Mouse (Mus musculus): Measurements from ENCODE around the gene Il27.
A peak's percentile ranks its signal among the peaks of the same experiment; 100 is the strongest.

The Il27 gene

DNA sequence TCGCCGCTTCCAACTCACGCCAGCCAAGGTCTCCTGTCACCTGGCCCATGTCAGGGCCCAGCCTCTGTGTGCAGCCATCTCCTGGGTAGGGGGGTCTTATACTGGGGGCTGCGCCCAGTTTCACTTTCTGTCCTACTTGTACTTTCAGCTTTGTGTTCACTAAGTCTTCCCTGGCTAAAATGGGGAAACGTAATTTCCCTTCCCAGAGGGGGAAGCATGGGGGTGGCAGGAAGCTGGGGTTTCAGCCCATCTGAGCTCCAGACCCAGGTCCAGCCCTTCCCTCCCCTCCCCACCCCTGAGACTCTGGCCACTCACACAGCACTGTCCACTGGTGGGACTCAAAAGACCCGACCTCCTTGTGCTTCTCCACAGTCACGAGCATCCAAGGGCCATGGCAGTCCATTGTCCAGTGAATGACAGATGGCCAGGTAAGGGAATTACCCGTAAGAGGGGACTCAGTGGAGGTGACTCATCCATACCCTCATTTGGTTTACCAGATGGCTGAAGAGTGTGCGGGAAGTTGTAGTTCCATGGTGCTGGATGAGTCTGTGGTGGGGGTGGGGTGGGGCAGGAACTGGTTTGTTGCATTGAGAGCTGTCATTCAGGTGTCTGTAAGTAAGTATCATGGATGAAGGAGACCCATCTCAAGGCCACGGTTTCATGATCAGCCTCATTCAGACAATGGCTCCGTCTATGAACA lies at the start of gene Il27:
Gene Il27, minus strand, starts transcription at position 80 of the 700 bp plus-strand sequence.
- DNase-seq (ENCODE audit: low spot score): no peak

DNA sequence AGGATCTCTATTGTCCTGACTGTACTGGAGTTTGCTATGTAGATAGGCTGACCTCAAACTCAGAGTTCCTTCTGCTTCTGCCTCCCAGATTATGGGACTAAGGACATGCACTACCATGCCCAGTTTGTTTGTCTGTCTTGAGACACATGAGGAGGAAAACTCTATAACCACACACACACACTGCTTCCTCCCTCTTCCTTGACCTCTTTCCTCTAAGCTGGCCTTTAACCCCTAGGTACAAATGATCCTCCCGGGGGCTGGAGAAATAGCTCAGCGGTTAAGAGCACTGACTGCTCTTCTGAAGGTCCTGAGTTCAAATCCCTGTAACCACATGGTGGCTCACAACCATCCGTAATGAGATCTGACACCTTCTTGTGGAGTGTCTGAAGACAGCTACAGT lies 49.6 kb upstream of the Il27 start:
- DNase-seq (ENCODE audit: low spot score): no peak

DNA sequence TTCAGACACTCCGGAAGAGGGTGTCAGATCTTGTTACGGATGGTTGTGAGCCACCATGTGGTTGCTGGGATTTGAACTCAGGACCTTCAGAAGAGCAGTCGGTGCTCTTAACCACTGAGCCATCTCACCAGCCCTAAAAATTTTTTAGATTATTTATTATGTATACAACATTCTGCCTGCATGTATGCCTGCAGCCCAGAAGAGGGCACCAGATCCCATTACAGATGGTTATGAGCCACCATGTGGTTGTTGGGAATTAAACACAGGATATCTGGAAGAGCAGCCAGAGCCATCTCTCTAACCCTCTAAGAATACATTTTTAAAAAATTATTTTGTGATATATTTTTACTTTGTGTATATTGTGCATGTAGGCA lies 48.5 kb upstream of the Il27 start:
- DNase-seq (ENCODE audit: low spot score): peak; percentile 54

DNA sequence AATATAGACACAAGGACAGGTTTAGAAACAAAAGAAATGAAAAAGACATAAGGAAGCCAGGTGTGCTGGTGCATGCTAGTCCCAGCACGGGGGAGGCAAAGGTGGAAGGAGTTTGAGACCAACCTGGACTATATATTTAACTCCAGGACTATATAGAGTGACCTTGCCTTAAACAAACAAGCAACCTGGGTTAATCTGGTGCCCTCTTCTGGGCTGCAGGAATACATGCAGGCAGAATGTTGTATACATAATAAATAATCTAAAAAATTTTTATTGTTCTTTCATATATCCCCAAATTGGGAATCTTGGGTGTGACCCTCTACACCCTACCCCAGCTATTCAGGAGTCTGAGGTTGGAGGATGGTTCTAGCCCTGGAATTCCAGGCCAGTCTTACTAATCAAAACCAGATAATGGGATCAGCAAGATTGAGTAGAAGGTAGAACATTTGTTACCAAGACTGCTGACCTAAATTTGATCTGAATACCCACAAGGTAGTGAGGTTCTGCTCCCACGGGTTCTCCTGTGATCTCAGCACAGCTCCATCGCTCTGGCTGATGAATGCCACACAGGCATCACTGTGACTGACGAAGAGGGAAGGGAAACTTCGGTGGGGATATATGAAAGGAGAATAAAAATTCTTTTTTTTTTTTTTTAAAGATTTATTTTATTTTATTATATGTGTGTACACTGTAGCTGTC lies 48.0 kb upstream of the Il27 start:
- no peak for DNase-seq (ENCODE audit: low spot score)

DNA sequence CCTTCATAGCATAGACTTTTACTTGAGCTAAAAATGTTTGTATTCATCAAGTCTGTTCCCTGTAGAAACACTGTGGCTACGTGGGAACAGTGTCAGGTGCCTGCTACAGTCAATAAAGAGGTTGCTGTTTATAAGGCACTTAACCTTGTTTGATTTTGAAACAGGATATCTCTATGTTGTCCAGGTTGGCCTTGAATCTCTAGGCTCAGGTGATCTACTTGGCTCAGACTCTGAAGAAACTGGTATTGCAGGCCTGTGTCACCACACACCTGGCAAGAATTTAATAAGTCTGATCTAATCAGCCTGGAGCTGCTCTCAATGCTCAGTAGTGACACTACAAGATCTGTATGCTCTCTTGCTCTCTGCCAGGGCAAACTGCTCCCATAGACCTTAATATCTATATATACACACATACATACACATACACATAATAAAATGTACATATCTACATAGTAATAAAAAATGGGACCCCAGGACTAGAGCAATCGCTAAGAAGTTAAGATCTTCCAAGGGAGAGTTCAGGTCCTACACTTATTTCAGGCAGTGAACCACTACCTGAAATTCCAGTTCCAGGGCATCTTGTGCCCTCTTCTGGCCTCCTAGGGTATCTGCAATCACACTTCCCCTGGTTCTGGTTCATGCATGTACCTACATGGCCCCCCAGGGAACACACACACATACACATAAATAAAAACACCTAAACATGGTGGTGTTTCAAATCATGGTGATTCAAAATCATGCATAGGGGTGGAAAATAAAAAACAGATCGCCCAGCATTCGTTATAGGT lies 42.2 kb upstream of the Il27 start:
- peak; percentile 55 for DNase-seq (ENCODE audit: low spot score)

DNA sequence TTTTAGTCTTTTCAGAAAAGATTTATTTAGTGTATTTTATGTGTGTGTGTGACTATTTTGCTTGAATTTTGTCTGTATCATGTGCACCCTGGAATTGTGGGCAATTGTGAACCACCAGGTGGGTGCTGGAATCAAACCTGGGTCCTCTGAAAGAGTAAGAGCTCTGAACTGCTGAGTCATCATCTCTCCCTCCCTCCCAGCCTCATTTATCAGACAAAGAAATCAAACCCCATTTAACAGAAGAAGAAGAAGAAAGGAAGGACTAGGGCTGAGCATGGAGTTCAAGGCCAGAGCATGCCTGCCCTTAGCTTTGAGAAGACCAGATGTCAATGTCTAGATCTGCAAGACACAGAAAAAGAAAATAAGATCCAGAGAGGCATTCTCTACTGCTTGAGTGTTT lies 40.6 kb upstream of the Il27 start:
- DNase-seq (ENCODE audit: low spot score): no peak

DNA sequence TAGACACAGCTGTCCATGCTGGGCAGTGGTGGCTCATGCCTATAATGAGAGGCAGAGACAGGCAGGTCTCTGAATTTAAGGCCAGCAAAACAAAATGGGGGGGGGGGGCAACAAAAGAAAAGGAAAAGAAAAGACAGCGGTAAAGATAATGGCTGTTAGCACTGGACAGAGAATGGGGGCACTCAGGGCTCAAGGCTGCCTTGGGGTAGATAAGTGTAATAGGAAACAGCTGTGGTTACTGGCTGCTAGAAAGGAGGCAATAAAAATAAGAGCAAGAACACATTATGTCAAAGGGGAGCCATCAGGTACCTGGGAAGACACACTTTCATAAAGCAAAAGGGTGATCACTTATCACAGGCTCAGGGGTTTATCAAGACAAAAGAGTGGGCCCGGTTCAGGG lies 37.7 kb upstream of the Il27 start:
- DNase-seq (ENCODE audit: low spot score): no peak

DNA sequence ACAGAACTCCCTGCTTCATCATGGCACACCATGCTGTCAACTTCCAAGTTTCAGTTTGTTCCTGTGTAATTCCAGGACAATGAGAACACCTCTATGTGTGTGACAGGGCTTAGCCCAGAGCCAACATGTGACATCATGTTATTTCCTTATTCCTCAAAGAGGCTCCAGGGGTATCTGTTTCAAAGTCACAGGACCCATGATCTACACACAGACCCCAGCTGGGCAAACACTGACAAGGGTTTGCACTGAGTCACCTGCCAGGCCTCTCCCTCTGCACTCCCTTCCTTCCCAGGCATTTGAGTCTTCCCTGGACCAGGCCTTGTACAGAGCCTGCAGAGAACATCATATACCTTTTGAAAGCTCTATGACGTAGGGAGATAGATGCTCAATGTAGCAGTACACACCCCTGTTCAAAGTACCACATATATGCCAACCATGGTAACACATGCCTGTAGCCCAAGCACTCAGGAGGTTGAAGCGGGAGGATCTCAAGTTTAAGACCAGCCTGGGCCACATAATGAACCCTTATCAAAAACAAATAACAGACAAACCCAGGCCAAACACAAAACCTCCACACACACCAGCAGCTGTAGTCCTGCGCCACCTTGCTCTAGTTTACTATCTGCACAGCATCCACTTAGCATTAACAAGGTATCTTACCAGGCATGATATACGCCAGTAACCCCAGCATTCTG lies 36.2 kb upstream of the Il27 start, which contains the start of gene Nupr1:
Gene Nupr1, minus strand, starts transcription at position 38 of the 695 bp plus-strand sequence.
- DNase-seq (ENCODE audit: low spot score): peak; percentile 21

DNA sequence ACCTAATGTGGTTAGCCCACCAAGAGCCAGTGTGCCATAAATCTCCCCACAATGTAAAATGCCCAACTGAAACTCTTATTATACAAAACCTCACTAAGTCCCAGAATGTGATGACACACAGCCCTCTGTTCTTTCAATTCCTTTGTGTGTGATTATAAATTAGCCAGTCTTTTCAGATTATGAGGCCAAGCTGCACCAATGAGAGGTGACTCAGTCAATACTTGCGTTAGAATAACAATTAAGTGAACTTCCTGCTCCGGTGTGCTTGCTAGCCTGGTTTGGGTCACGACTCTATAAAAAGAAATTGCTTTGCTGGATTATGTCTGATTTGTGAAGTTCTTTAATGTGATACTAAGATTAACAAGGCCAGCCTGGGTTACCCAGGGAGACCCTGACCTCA lies 35.2 kb upstream of the Il27 start:
- no peak for DNase-seq (ENCODE audit: low spot score)

DNA sequence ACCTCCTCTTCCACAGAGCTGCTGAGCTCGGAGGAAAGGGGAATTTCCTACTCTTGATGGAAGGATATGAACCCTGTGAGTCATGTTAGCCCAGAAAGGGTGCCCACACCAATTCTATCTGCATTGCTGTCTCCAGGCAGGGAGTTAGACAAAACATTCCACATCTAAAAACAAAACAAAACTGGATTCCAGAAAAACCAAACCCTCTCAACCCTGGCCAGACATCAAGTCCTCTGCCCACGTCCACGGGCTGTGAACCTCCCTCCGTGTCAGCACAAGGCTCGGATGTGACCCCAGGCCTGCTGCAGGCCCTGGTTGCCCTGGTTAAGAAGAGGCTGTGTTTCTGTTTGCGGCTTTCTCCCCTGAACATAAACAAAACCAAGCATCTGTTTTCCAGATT lies 33.4 kb upstream of the Il27 start:
- peak; percentile 23 for DNase-seq (ENCODE audit: low spot score)

DNA sequence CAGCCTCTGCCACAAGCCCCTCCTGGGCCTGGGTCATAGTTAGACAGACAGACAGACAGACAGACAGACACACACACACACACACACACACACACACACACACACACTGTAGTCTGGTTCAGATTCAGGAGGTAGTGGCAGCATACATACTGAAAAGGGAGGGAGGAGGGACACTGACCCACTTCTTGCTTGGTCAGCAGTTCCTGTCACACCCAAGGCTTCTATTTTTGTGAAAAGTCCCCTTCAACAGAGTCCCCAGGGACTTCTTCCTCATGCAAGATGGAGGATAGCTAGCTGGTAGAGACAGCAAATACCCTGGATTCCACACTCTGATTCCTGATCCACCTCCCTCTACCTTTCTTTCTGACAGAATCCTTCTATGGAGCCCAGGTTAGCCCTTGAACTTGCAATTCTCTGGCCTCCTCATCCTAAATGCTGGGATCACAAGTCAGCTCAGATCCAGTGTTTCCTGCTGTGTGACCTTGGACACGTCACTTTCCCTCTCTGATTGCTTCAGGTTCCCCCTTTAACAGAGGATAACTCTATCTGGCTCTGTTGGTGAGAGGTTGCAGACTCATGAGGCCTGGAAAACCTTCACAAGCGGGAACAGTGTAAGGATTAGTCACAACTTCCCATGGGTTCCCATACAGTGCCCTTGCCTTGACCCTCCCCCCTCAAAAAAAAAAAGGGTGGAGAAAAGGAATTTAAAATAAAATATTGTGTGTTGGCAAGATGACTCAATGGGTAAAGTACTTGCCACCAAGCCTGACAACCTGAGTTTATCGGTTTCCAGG lies 31.3 kb upstream of the Il27 start:
- peak; percentile 41 for DNase-seq (ENCODE audit: low spot score)

DNA sequence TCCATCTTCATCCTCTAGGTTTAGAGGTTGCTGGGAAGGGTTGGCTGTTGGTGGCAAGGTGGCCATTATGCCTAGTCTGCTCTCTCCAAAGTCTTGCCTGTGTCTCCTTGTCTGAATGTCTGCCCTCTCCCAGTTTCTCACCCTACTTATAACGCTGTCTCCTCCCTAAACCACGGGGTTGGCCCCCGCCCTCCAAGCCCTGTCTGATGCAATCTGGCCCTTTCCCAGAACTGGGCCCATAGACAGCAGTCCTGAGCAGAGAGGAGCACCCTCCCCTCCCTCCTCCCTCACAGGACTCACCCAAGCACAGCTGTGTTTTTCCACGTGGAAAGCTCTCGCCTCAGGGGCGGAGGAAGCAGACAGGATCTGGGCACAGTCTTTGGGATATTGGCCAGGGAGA lies 30.6 kb upstream of the Il27 start:
- DNase-seq (ENCODE audit: low spot score): peak; percentile 93

DNA sequence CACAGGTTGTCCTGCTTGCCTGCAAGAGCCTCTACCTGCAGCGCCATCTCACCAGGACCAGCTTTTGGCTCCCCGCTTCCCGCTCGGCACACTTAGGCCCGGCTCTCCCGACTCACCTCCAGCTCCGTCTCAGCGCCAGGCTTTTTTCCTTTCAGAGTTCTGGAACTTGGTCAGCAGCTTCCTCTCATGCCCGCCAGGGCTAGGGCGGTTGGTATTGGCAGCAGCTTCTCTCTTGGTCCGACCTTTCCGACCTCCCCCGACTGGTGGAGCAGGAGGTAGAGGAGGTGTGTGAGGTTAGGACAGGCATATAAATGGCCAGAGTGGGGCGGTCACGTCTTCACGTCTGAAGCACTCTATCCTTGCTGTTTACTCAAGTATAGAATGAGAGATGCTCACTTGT lies 30.0 kb upstream of the Il27 start:
- DNase-seq (ENCODE audit: low spot score): peak; percentile 74

DNA sequence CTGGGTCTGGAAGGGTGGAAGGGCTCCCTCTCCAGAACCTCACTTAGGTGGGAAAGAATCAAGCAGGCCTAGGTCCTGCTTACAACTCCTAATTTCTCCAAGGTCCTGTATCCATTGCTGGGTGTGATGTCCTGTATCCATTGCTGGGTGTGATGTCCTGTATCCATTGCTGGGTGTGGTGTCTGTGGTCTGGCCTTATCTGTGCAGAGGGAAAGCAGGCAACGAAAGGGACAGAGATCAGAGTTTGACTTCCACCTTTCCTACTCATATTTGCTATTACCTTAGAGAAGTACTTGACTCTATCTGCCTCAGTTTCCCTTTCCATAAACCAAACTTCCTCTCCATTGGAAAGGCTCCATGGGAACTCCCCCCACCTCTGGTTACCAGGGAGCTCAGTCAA lies 28.6 kb upstream of the Il27 start:
- no peak for DNase-seq (ENCODE audit: low spot score)

DNA sequence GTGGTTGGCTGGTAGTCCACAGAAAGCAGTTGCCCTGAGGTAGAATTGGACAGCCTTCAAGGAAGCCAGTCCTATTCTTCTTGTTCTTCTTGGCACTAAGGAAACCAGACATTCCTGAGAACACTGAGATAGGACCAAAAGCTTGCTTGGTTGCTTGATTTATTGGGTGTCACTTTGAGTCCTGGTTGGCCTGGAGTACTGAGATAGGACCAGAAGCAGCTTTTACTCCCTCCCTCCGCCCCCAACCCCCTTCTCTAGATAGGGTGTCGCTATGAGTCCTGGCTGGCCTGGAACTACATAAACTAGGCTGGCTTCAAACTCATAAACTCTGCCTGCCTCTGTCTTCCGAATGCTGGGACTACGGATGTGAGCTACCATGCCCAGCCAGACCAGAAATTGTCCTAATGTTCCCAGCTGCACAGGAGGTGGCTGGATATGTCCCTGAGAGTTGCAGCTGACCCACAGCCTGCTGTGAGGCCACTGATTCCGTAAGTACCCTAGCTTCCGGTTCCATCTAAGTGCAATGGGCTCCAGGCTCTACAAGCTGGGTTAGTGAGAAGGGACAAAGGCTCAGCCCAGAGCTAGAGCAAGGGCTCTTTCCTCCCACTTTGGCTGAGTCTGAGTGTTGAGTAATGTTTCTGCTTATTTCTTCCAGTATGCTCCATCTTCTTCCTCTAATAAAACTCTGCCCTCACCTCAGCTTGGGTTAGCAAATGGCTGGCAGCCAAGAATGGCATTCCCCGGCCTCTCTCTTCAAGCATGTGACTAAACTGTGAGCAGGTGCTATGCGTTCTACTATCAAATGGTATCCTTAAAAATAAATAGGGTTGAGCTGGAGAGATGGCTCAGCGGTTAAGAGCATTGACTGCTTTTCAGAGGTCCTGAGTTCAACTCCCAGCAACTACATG lies 27.0 kb upstream of the Il27 start:
- DNase-seq (ENCODE audit: low spot score): no peak

DNA sequence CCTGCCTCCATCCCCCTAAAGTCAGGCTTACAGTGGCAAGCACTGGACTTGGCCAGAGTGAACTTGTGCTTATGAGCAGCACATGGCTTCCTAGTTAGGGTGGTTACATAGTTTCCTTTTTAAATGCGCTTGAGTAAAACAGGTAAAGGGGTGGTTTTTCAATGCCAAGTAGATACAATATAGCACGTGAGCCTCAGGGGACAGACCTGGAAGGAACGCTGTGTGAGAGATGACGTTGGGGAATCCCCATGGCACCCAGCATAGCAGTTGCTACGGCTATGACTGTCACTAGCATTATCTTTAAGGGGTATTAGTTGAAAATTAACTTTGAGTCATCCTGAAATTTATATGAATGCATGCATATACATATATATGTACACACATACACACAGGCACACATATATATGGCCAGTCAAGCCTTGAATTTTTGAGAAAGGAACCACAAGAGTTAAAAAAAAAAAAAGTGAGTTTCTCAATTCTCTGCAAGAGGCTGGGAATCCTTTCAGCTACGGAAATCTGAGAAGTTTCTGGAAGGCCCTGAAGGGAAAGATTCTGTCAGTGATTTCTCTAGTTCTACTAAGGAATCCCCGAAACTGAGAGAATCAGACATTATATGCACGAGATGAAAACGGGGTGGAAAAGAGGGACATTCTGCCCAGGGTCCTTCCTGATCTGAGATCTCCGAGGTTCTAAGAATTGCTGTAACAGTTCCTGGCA lies 25.0 kb upstream of the Il27 start:
- no peak for DNase-seq (ENCODE audit: low spot score)

DNA sequence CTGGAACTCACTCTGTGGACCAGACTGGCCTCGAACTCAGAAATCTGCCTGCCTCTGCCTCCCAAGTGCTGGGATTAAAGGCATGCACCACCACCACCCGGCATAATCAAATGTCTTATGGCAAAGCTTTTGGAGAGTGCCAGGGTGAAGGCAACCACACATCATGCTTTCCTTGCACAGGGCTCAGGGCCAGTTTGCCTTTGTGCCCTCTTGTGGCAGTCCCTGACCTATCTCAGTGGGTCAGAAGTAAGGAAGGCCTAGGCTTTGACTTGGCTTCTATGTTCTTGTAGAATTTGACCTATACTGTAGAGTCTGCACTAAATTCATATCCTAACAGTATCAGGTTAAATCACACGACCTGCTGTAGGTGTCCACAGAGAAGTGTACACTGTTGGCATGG lies 22.0 kb upstream of the Il27 start:
- no peak for DNase-seq (ENCODE audit: low spot score)

DNA sequence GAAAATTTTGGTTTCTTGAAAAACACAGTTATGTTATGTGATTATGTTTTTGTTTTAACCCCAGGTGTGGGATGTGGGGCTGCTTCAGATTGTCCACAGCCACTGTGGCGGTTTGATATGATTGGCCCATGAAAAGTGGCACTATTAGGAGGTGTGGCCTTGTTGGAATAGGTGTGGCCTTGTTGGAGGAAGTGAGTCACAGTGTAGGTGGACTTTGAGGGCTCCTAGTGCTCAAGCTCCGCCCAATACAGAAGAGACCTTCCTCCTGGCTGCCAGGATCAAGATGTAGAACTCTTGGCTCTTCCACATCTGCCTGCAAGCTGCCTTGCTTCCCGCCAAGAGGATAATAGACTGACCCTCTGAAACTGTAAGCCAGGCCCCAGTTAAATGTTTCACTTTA lies 18.0 kb upstream of the Il27 start:
- DNase-seq (ENCODE audit: low spot score): no peak

DNA sequence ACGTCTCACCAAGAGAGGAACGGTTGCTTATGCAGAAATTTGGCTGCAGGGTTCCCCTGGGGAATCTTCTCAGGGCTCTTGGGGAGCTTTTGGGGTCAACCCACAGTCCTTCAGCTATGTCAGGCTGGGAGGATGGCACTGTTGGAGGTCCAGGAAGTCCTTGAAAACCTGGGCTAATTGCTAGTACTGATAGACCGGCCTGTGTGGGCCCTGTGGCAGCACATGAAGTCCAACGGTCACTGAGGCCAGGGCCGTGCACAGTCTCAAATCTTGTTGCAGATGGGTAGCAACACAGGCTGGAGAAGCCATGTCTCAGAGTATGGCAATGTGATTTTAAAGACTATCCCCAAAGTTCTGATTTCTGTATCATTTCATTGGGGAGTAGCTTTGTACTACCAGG lies 13.1 kb upstream of the Il27 start:
- no peak for DNase-seq (ENCODE audit: low spot score)

DNA sequence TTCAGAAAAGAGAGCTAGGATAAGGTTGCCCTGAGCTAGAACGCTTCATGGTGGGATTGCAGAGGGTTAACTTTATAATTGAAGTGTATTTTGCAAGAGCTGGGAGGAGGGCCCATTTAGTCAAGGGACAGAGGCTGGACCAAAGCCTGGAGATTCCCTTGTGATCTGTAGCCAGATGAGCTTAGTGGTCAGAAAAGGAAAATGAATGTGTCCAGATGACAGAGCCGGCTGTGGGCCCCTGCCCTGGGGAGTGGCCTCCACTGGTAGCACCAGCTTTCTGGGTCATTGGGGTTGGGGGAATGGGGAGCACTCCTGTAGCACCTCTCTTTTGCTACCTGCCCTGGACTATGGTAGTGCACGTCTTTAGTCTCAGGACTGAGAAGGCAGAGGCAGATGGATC lies 12.3 kb upstream of the Il27 start:
- peak; percentile 57 for DNase-seq (ENCODE audit: low spot score)

All from MN1 (cell line).